Mouse (Mus musculus) hindbrain, embryonic 15.5 days (tissue): ENCODE data around the gene Vwa5b2. TPM values are rescaled to one million over a fixed set of nuclear protein-coding genes. Genes with fewer than 3 reads are reported as not detected.

ENCODE experiments used
- ATAC-seq: fragments of 200-750 bp; cut with Nextera tagmentation; 2 replicates; pipeline ENCODE4 v1.8.0; 2017; ENCODE audit warnings: low read depth, moderate number of reproducible peaks, moderate TSS enrichment; ENCODE audit not compliant: low FRiP score
- H3K27ac ChIP-seq: fragments of 300-500 bp; sonication (generic); replicated peaks from 2 replicates; pipeline ENCODE4 v1.5.1; 2015; ENCODE audit warnings: mild to moderate bottlenecking, inconsistent platforms
- H3K27me3 ChIP-seq: fragments of 300-500 bp; sonication (generic); 2 replicates; pipeline ENCODE4 v1.6.1; 2015; ENCODE audit warnings: control low read depth, inconsistent platforms
- H3K36me3 ChIP-seq: fragments of 300-500 bp; sonication (generic); 2 replicates; pipeline ENCODE4 v1.6.1; 2015; ENCODE audit warnings: control low read depth, inconsistent platforms
- H3K4me1 ChIP-seq: fragments of 300-500 bp; sonication (generic); replicated peaks from 2 replicates; pipeline ENCODE4 v1.6.1; 2015; ENCODE audit warnings: control low read depth, inconsistent platforms
- H3K4me2 ChIP-seq: fragments of 300-500 bp; sonication (generic); 2 replicates; pipeline ENCODE4 v1.6.1; 2015; ENCODE audit warnings: moderate library complexity, mild to moderate bottlenecking, inconsistent platforms
- H3K4me3 ChIP-seq: fragments of 300-500 bp; sonication (generic); 2 replicates; pipeline ENCODE4 v1.5.1; 2015; ENCODE audit warnings: mild to moderate bottlenecking, inconsistent platforms
- H3K9ac ChIP-seq: fragments of 300-500 bp; sonication (generic); 2 replicates; pipeline ENCODE4 v1.6.1; 2015; ENCODE audit warnings: inconsistent platforms
- H3K9me3 ChIP-seq: fragments of 300-500 bp; sonication (generic); 2 replicates; pipeline ENCODE4 v1.6.1; 2016; ENCODE audit warnings: control low read depth, inconsistent platforms
- WGBS: fragments of 180-500 bp; shearing (Covaris S2); methylation state at CpG from one replicate; pipeline ENCODE4 v1.1.7; 2015; 5-methylcytosine and 5-hydroxymethylcytosine counted together
- microRNA counts: library from miRNA; unstranded; fragments of <30 nt; microRNA quantifications from one replicate; lab custom pipeline; 2016
- microRNA-seq: library from miRNA; unstranded; fragments of <30 nt; microRNA quantifications from one replicate; pipeline ENCODE4, GENCODE M21; 2016
- polyA plus RNA-seq: library from polyadenylated mRNA; unstranded; fragments of >200 nt; fragmentation: Nextera tagmentation; extraction: Ambion mirVana; gene quantifications from 2 replicates; pipeline ENCODE4 v1.2.1, GENCODE M21; 2015

Gene Vwa5b2
- polyA plus RNA-seq, 1 experiment from 2014 or later = 33.4 TPM

- H3K9ac ChIP-seq = no peak overlapping the region
- H3K27ac ChIP-seq = no peak overlapping the region
- H3K4me1 ChIP-seq = peaks cover 8% of the 10 kb centered on the region
- ATAC-seq = peak; percentile 54
- H3K9me3 ChIP-seq = no peaks in the 10 kb centered on the region
- no peaks in the 10 kb centered on the region for H3K27me3 ChIP-seq
- 0 out of 2 replicates have a peak, but pooled peaks cover 10% of the 10 kb centered on the region for H3K36me3 ChIP-seq
- WGBS = 3% methylated on average over 8 of the region's 8 CpGs
- no peak overlapping the region for H3K4me2 ChIP-seq
- no peak overlapping the region for H3K4me3 ChIP-seq
These were observed 52.9 kb downstream of the Vwa5b2 start for GRCm38 (mm10) chr16:20642161-20642560.

- H3K4me3 ChIP-seq = no peak overlapping the region
- WGBS = 89% methylated on average over 7 of the region's 7 CpGs
- no peaks in the 10 kb centered on the region for H3K27me3 ChIP-seq
- ATAC-seq = no peak
- 0 out of 2 replicates have a peak, but pooled peaks cover 10% of the 10 kb centered on the region for H3K36me3 ChIP-seq
- no peak overlapping the region for H3K4me2 ChIP-seq
- no peak overlapping the region for H3K27ac ChIP-seq
- H3K9ac ChIP-seq = no peak overlapping the region
- no peaks in the 10 kb centered on the region for H3K4me1 ChIP-seq
- no peaks in the 10 kb centered on the region for H3K9me3 ChIP-seq
These were observed 54.6 kb downstream of the Vwa5b2 start for GRCm38 (mm10) chr16:20643911-20644310.

GRCm38 (mm10) chr16:20651076-20651946 is 62.0 kb downstream of the Vwa5b2 start, which contains the start of gene Psmd2:
Gene Psmd2, plus strand, starts transcription at chr16:20651652.
- H3K9me3 ChIP-seq = no peaks in the 10 kb centered on the region
- no peaks in the 10 kb centered on the region for H3K27me3 ChIP-seq
- peak within 1 kb of the TSS; percentile 92 for H3K4me2 ChIP-seq
- H3K36me3 ChIP-seq = peaks cover 26% of the 10 kb centered on the region
- peak within 1 kb of the TSS; percentile 59 for H3K4me3 ChIP-seq
- WGBS = 1% methylated on average over 43 of the region's 46 CpGs
- H3K27ac ChIP-seq = peak within 1 kb of the TSS; percentile 79
- peak within 1 kb of the TSS; percentile 84 for H3K9ac ChIP-seq
- H3K4me1 ChIP-seq = peaks cover 20% of the 10 kb centered on the region
- ATAC-seq = peak; percentile 97

- no peak; the same call in 1 of the 2 replicates for ATAC-seq
- WGBS = 8% methylated on average over 10 of the region's 12 CpGs
- H3K36me3 ChIP-seq = peaks cover 32% of the 10 kb centered on the region
These were observed 62.7 kb downstream of the Vwa5b2 start for GRCm38 (mm10) chr16:20651947-20652310.

GRCm38 (mm10) chr16:20653315-20653714 is 64.0 kb downstream of the Vwa5b2 start:
- peaks cover 20% of the 10 kb centered on the region for H3K4me1 ChIP-seq
- H3K27me3 ChIP-seq = no peaks in the 10 kb centered on the region
- peak overlapping the region; percentile 92 for H3K4me2 ChIP-seq
- H3K9ac ChIP-seq = no peak overlapping the region
- H3K9me3 ChIP-seq = no peaks in the 10 kb centered on the region
- no peak overlapping the region for H3K4me3 ChIP-seq
- peaks cover 46% of the 10 kb centered on the region for H3K36me3 ChIP-seq
- ATAC-seq = no peak
- no peak overlapping the region for H3K27ac ChIP-seq
- 43% methylated on average over 2 of the region's 2 CpGs for WGBS

More at GRCm38 (mm10) chr16:20651947-20652310, 62.7 kb downstream of the Vwa5b2 start:
- no peaks in the 10 kb centered on the region for H3K9me3 ChIP-seq
- peaks cover 20% of the 10 kb centered on the region for H3K4me1 ChIP-seq
- H3K9ac ChIP-seq = peak overlapping the region; percentile 84
- H3K27ac ChIP-seq = peak overlapping the region; percentile 73
- no peaks in the 10 kb centered on the region for H3K27me3 ChIP-seq
- peak overlapping the region; percentile 92 for H3K4me2 ChIP-seq
- H3K4me3 ChIP-seq = peak overlapping the region; percentile 59

MicroRNAs within 50 kb of the gene (microRNA counts, 519-probe panel; counts per million panel counts)
- 2,614 counts per million, percentile 45 among the panel's probes with 10 or more counts for microRNA mmu-miR-1224 (lab: Ali Mortazavi, UCI)

Small RNA genes within 50 kb of the gene (microRNA-seq; reads per million reads assigned to microRNA genes)
- 74.3 reads per million, percentile 48 among the genes with 10 or more reads in this experiment for gene Mir1224

Other genes with a start within 250 kb of the Vwa5b2 start
- 137 and 143 TPM in 2 replicates for gene Abcc5, start 163.1 kb upstream of the Vwa5b2 start, polyA plus RNA-seq
- 101 TPM in 2 replicates for gene Eif2b5, start 90.7 kb upstream of the Vwa5b2 start, polyA plus RNA-seq
- 37.5 and 44.3 TPM in 2 replicates for gene Dvl3, start 72.5 kb upstream of the Vwa5b2 start, polyA plus RNA-seq
- gene Ap2m1, start 54.0 kb upstream of the Vwa5b2 start, polyA plus RNA-seq = 1,171 and 1,212 TPM in 2 replicates
- gene Abcf3, start 40.9 kb upstream of the Vwa5b2 start, polyA plus RNA-seq = 80.6 and 81.7 TPM in 2 replicates
- gene Eef1akmt4, start 22.1 kb downstream of the Vwa5b2 start, polyA plus RNA-seq = 10.7 and 11.0 TPM in 2 replicates
- gene Gm49333, start 22.1 kb downstream of the Vwa5b2 start, polyA plus RNA-seq = not detected in 2 replicates
- 36.5 and 46.2 TPM in 2 replicates for gene Alg3, start 22.3 kb downstream of the Vwa5b2 start, polyA plus RNA-seq
- gene Camk2n2, start 31.8 kb downstream of the Vwa5b2 start, polyA plus RNA-seq = 42.6 and 43.0 TPM in 2 replicates
- 15.1 and 18.1 TPM in 2 replicates for gene Ece2, start 40.4 kb downstream of the Vwa5b2 start, polyA plus RNA-seq
- gene Psmd2, start 62.2 kb downstream of the Vwa5b2 start, polyA plus RNA-seq = 342 and 357 TPM in 2 replicates
- 145 and 148 TPM in 2 replicates for gene Eif4g1, start 78.8 kb downstream of the Vwa5b2 start, polyA plus RNA-seq
- gene Fam131a, start 103.8 kb downstream of the Vwa5b2 start, polyA plus RNA-seq = 45.5 and 47.5 TPM in 2 replicates
- 89.0 and 89.8 TPM in 2 replicates for gene Polr2h, start 128.2 kb downstream of the Vwa5b2 start, polyA plus RNA-seq
- 33.7 and 36.0 TPM in 2 replicates for gene Clcn2, start 128.3 kb downstream of the Vwa5b2 start, polyA plus RNA-seq
- gene Chrd, start 143.7 kb downstream of the Vwa5b2 start, polyA plus RNA-seq = 6.3 and 6.5 TPM in 2 replicates
- gene Thpo, start 145.0 kb downstream of the Vwa5b2 start, polyA plus RNA-seq = 0.85 and 1.4 TPM in 2 replicates